Mouse (Mus musculus): ENCODE data around the gene Plet1.

The Plet1 gene

DNA sequence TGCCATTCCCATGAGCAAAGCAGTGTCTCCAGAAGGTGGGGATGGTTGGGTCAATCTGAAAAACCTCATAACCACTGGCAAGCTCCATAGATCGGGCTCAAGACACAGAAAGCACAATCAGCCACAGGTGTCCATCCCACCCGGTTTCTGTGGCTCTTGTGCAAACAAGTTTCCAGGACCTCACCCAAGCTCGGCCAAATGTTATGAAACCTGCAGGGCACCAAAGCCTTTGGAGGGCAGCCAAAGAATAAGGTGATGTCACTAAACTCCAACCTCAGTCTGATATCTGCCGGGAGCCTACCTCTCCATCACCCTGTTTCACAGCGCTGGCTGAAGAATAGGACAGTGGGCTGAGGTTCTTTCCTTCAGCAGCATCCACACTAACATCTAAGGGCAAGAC, 41.6 kb downstream of the Plet1 start:
- no peak for DNase-seq (ENCODE audit: low spot score)

DNA sequence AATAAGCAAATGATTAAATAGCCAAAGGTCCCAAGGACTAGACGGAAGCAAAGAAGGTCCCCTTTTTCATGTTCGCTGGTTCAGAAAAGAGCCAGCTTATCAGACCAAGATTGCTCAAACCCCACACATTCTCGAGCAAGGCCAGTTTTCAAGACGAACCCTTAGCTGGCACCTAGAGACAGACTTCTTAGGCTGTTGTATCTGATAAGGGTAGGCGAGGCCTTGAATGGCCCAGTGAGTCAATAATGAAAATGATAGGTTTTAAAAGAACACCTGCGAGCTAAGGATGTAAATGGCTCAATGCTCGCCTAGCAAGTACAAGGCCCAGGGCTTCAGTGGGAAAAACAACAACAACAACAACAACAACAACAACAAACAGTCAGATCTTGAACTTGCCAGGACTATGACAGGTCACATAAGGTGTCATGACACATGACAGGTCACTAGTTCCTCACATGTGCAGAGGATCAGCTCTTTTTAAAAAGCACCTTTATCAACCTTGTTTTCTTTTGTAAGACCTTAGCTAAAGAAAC, 42.3 kb downstream of the Plet1 start:
- no peak for DNase-seq (ENCODE audit: low spot score)

DNA sequence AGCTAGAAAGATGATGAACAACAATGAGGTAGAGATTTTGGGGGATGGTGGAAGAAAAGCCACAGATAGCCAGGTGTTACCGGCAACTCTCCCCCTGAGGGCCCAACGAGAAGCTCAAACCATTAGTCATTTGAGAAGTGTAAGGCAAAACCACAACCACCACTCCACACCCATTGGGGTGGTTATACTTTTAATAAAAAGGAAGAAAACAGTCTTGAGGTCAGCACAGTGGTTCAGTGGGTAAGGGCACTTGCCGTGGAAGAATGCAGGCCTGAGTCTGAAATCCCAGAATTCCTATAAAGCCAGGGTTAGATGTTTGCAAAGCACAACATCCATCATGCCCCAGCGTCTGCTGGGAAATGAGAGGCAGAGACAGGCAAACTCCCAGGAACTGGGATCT, 43.0 kb downstream of the Plet1 start:
- no peak for DNase-seq (ENCODE audit: low spot score)

DNA sequence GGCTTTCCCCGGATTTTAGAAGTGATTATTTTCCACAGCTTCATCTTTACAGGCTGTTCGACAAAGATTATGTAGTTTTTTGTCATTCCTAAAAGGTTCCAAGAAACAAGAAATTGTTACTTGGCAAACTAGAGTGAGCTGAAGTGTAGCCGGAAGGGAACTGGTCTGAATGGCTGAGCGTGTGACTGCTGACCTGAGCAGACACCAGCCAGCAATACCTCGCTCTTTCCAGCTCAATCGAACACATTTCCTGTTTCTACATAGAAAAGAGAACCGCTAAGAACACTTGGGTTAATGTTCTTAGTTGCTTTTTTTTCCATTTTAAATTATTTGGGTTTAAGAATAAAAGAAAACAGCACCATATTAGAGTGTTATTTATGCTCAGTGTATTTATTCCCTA, 45.8 kb downstream of the Plet1 start:
- DNase-seq (ENCODE audit: low spot score) = no peak

DNA sequence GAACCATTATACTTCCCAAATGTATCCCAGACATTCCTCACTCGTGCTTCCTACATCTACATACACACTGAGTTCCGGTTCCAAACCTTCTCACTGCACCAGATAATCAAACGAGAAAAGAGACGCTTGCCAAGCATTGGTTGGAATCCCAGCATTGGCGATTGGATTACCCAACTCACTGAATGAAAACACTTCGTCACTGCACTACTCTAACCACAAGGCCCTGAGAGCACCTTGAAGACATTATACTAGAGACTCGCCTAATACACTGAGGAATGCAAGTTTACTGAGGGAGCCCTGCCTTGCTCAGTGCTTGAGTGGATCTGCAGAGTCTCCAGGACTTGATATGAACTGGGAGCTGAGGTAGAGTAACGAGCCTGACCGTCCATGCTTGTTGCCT, 48.1 kb downstream of the Plet1 start:
- DNase-seq (ENCODE audit: low spot score) = no peak

DNA sequence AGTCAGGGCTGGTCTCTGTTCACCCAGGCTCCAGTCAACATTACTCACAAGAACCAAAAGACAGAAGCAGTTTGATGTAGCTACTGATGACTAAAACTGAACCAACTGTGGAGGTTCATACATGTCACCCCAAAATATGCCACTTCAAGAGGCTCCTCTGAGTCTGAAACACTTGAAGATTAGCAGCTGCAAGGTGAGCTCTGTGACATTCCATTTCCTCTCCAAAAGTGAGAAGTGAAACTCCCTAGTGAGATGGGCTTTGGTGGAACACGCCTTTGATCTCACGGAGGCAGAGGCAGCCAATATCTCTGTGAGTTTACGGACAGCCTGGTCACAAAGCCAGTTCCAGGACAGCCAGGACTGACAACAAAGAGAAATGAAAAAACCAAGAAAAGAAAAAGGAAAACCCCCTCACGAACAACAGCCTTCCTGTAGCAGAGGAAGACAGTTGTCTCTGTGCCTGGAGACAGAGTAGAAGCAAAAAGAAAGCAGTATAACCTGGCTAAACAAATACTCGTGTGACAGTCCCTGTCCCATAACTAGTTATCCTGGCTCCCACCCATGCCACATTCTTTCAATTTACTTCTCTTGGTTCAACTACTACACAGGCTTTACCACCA, 53.6 kb downstream of the Plet1 start:
- no peak for DNase-seq (ENCODE audit: low spot score)

DNA sequence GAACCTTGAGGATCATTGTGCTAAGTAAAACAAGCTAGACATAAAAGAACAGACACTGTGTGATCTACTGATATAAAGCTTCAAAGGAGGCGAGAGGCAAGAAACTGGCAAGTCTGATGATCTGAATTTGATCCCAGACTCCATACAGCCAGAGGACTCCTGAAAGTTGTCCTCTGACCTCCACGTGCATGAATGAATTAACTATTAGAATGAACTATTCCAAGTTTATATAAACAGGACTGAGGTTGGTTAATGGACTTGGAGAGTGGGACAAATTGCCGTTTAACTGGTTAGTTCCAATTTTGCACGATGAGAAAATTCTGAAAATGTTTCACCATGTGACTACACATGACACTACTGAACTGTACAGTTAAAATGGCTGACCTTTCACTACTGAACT, 54.6 kb downstream of the Plet1 start:
- DNase-seq (ENCODE audit: low spot score) = no peak

DNA sequence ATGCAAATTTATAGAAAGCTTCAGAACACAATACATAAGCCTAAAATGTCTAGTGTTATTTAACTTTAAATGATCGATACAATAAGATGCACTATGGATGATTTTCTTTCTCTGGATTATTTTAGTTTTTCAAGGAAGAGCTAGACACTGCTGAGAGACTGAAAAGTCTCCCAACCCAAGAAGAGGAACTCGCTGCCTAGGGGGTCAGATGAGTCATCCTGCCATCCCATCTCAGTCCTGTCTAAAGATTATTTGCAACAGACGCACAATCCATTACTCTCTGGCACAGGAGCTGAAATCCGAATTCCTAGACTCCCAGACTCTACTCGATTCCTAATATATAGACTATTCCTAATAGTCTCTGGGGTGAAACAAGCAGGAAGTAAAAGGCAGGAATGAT, 57.9 kb downstream of the Plet1 start:
- DNase-seq (ENCODE audit: low spot score) = no peak

DNA sequence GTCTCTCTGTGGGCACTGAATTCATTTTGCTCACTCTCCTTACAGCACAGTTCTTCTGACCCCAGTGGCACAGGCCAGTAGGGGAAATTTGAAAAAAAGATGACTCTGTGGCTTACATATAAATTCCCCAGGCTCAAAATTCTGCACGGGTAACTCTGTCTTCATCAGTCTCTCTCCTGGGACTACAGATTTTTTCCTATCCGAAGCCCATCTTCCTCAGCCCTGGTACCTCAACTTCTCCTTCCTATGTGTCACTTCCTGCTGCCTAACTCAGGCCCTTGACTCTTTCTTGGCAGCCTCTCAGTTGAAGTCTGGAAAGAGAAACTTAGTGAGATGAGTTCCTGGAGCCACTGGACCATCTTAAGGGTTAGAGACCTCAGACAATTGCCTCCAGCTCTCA, 59.2 kb downstream of the Plet1 start:
- DNase-seq (ENCODE audit: low spot score) = no peak

DNA sequence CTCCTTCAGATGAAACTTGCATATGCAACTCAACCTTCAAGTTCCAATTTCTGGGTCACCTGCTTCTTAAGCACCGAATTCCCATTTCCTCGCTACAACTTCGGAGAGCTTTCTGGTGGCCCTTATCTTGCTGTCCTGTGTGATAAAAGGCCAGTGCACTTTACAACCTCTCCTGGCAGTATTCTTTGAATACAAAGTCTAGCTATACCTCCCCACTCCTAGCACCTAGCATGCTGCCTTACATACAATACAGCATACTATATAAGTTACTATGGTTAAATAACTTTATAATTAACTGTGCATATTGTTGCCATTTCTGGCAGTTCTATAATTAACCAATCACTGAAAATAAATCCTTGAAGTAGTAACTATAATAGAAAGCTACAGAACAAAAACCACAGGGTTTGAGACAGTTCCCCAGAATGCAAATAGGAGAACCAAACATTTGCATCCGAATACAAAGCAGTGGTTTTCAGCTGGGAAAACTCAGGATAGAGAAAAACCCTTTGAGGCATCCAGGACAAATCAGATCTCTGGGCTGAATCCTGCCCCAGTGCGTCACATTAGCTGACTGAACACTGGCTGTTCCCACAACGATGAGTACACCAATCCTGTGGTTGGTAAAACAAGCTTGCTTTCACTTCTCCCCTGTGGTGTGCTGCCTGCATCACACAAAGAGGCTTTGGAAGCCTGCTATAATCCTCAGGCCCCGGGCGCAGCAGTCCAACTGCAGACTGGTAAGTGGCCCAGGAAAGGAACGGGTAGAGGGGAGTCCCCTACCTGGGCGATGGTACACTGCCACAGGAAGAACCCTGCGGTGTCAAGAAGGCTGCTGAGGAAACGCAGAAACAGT, 60.1 kb downstream of the Plet1 start, which contains the start of gene Il18:
Il18 (plus strand) TSS at position 587 of the 853 bp plus-strand sequence.
- no peak for DNase-seq (ENCODE audit: low spot score)

DNA sequence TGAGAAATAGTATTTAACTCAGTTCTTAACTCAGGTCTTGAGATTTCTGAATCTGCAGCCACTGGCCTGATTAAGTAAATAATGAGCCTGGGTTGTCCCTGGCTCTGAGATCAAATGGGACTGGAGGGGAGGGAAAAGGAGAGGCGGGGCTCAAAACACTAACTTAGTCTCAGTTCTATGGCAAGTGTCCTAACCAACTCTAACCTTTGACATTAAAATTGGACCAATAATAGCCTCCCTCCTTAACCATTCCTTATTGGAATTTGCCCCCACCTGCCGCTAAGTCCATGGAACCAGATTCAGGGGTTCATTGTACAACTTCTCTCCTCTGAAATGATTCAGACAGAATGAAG, 60.7 kb downstream of the Plet1 start, which contains the start of gene Bco2:
Bco2 (minus strand) TSS at position 88 of the 353 bp plus-strand sequence.
- DNase-seq (ENCODE audit: low spot score) = no peak

Data from urinary bladder, postnatal 10 days (tissue).